Comparison of ENCODE assay signal across 20 mouse cellular contexts in the genomic region with DNA sequence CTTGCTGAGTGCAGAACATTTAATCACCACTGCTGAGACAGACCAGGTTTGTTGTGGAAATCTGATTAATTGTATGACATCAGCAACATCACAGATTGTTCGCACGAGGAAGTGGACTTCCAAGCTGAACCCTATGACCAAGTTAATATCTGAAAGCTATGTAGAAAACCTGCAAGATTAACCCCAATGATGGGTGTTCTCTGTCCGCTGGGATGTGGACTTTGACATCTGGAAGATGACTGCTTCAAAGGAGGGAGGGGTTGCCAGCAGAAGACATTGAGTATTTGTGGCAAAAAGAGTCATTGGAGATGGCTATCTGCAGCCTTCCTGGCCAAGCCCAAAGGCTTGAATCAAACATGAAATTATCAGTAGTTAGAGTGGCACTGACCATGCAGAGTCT.
"Had no signal": no experiment of that assay in that cellular context is flagged by ENCODE, and none has a peak within 500 bp of the region (broad histone marks: within the 10 kb centered on the region; RNA-seq: fewer than 3 reads in every experiment).

No protein-coding gene starts in this region.

- H3K4me3 ChIP-seq: gastrocnemius, adult 2 months; heart, embryonic 10.5 days; heart, embryonic 12.5 days; hindbrain, embryonic 10.5 days; hindbrain, embryonic 12.5 days; intestine, embryonic 15.5 days; layer of hippocampus, adult 2 months; left cerebral cortex, adult 2 months; limb, embryonic 10.5 days; limb, embryonic 12.5 days; liver, embryonic 13.5 days; liver, embryonic 15.5 days had no signal

- H3K27ac ChIP-seq: gastrocnemius, adult 2 months; heart, embryonic 10.5 days; hindbrain, embryonic 10.5 days; hindbrain, embryonic 12.5 days; hindbrain, embryonic 14.5 days; intestine, embryonic 15.5 days; kidney, postnatal 0 days; layer of hippocampus, adult 2 months; left cerebral cortex, adult 2 months; limb, embryonic 10.5 days; limb, embryonic 12.5 days; liver, embryonic 13.5 days; liver, embryonic 15.5 days had no signal

- DNase-seq: gastrocnemius, adult 2 months; gastrocnemius, postnatal 10 days; gastrocnemius, postnatal 25 days; heart, adult 18-20 months; heart, postnatal 10 days; heart, postnatal 4 days; liver; liver, embryonic 13.5 days had no signal

- H3K4me1 ChIP-seq: heart, embryonic 10.5 days; heart, embryonic 12.5 days; hindbrain, embryonic 10.5 days; hindbrain, embryonic 12.5 days; intestine, embryonic 15.5 days; liver, embryonic 13.5 days; liver, embryonic 15.5 days had no signal

- H3K36me3 ChIP-seq: heart, embryonic 10.5 days; heart, embryonic 12.5 days; hindbrain, embryonic 10.5 days; hindbrain, embryonic 12.5 days; intestine, embryonic 15.5 days; limb, embryonic 10.5 days; limb, embryonic 12.5 days; liver, embryonic 13.5 days; liver, embryonic 15.5 days had no signal

- H3K27me3 ChIP-seq: hindbrain, embryonic 12.5 days; intestine, embryonic 15.5 days; liver, embryonic 13.5 days; liver, embryonic 15.5 days had no signal
